Mouse (Mus musculus): ENCODE results near the gene Col4a3bp. TPM values are rescaled to one million over a fixed set of nuclear protein-coding genes. Genes with fewer than 3 reads are reported as not detected.

The Col4a3bp gene
- polyA plus RNA-seq, 1 experiment: 13.9 TPM

DNA sequence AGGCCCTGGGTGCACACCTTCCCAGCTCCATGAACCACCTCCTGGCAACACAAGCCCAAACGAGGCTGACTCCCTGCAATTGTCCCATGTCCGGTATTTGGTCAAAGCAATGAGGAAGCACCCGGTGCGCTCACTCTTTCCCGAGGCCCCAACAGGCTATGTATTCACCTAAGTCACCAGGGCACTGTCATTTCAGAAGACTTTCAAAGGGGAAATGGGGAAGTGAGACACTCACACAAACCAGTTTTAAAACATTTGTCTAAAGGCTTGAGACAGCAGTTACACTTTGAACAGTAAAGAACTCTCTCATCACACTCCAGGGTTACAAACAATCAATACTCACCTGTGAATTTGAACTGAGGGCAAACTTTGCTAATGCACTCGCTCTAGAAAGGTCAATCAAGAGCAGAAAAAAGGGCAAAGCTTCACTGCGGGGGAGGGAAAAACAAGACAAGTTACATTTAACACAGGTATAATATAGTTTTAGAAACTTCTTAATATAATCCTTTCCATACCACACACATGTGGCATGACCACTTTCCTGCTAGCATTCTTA lies 122.1 kb downstream of the Col4a3bp start:
- Histone ChIP-seq H3K36me3 (ENCODE audit: control insufficient read depth, insufficient read depth) (peaks cover 97% of the 10 kb centered on the region), H3K27me3 (ENCODE audit: control insufficient read depth, insufficient read depth, insufficient read length) (no peaks in the 10 kb centered on the region), H3K4me3 (ENCODE audit: insufficient read depth, poor library complexity, severe bottlenecking) (no peak overlapping the region), H3ac (ENCODE audit: control insufficient read depth, insufficient read length, low read depth) (no peak overlapping the region), H3K79me3 (ENCODE audit: low read depth) (peaks cover 70% of the 10 kb centered on the region), H3K79me2 (ENCODE audit: control insufficient read depth, insufficient read depth) (peaks cover 98% of the 10 kb centered on the region)
- no peak for TF ChIP-seq MYOG (IDR thresholded peaks at IDR 0.05; ENCODE audit: control insufficient read depth, extremely low read depth, insufficient read length)
- TF ChIP-seq CTCF (IDR thresholded peaks at IDR 0.05; ENCODE audit: control insufficient read depth, insufficient read depth, insufficient read length): no peak
- no peak for TF ChIP-seq MAX (IDR thresholded peaks at IDR 0.05)
- no peak for TF ChIP-seq MYOD1 (IDR thresholded peaks at IDR 0.05; ENCODE audit: control insufficient read depth, insufficient read length, low read depth)
- TF ChIP-seq CEBPB (IDR thresholded peaks at IDR 0.05; ENCODE audit: low read depth): no peak
- no peak for TF ChIP-seq USF1 (IDR thresholded peaks at IDR 0.05; ENCODE audit: low read depth)
- TF ChIP-seq FOSL1 (IDR thresholded peaks at IDR 0.05; ENCODE audit: insufficient read depth, low read length, poor library complexity, severe bottlenecking): no peak

- H3K27me3 ChIP-seq (ENCODE audit: control insufficient read depth, insufficient read depth, insufficient read length): no peaks in the 10 kb centered on the region
- H3K4me3 ChIP-seq (ENCODE audit: insufficient read depth, poor library complexity, severe bottlenecking): peak overlapping the region; percentile 68
- H3K79me3 ChIP-seq (ENCODE audit: low read depth): peaks cover 54% of the 10 kb centered on the region
- TF ChIP-seq MYOG (IDR thresholded peaks at IDR 0.05; ENCODE audit: control insufficient read depth, extremely low read depth, insufficient read length) (no peak), CTCF (IDR thresholded peaks at IDR 0.05; ENCODE audit: control insufficient read depth, insufficient read depth, insufficient read length) (no peak), FOSL1 (IDR thresholded peaks at IDR 0.05; ENCODE audit: insufficient read depth, low read length, poor library complexity, severe bottlenecking) (no peak), MAX (IDR thresholded peaks at IDR 0.05) (no peak), USF1 (IDR thresholded peaks at IDR 0.05; ENCODE audit: low read depth) (no peak), MYOD1 (IDR thresholded peaks at IDR 0.05; ENCODE audit: control insufficient read depth, insufficient read length, low read depth) (no peak), CEBPB (IDR thresholded peaks at IDR 0.05; ENCODE audit: low read depth) (no peak)
- peaks cover 56% of the 10 kb centered on the region for H3K79me2 ChIP-seq (ENCODE audit: control insufficient read depth, insufficient read depth)
- peak overlapping the region; percentile 91 for H3ac ChIP-seq (ENCODE audit: control insufficient read depth, insufficient read length, low read depth)
- H3K36me3 ChIP-seq (ENCODE audit: control insufficient read depth, insufficient read depth): peaks cover 42% of the 10 kb centered on the region
These were observed 127.6 kb downstream of the Col4a3bp start for GRCm38 (mm10) chr13:96670019-96670405.

DNA sequence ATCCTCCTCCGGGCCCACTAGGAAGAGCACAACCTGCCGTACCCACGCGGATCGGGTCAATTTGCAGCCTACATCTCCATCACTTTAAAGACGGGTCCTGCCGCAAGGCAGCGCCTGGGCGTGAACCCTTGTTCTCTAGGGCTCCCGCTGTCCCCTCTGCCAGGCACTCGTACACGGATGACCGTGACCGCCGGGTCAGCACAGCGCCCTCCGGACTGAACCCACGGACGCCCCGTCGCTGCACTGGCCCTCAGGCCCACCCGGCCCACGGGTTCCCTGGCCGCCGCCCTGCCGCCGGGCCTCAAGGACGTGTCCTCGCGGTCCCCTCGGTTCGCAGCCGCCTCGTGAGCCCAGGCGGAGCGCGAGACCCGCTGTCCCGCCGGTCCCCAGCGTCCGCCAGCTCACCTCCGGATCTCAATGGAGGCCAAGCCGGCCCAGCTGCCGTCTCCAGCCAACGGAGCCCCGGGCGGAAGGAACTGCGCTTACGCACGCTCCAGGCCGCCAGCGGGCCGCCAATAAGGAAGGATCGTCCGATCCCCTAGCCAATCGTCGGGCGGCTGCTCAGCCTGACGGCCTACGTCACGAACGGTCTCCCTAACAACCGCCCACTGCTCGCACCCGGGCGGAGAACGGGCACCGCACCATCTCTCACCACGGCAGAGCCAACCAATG lies 128.1 kb downstream of the Col4a3bp start, which contains the start of gene Hmgcr:
TSS of gene Hmgcr (minus strand) at position 531 of the 672 bp plus-strand sequence.
- TF ChIP-seq MAX (IDR thresholded peaks at IDR 0.05) (peak; percentile 70), MYOD1 (IDR thresholded peaks at IDR 0.05; ENCODE audit: control insufficient read depth, insufficient read length, low read depth) (no peak)
- H3K27me3 ChIP-seq (ENCODE audit: control insufficient read depth, insufficient read depth, insufficient read length): no peaks in the 10 kb centered on the region
- H3K4me3 ChIP-seq (ENCODE audit: insufficient read depth, poor library complexity, severe bottlenecking): peak within 1 kb of the TSS; percentile 68
- peak within 1 kb of the TSS; percentile 91 for H3ac ChIP-seq (ENCODE audit: control insufficient read depth, insufficient read length, low read depth)
- H3K36me3 ChIP-seq (ENCODE audit: control insufficient read depth, insufficient read depth): peaks cover 37% of the 10 kb centered on the region
- peaks cover 51% of the 10 kb centered on the region for H3K79me2 ChIP-seq (ENCODE audit: control insufficient read depth, insufficient read depth)
- peaks cover 49% of the 10 kb centered on the region for H3K79me3 ChIP-seq (ENCODE audit: low read depth)

DNA sequence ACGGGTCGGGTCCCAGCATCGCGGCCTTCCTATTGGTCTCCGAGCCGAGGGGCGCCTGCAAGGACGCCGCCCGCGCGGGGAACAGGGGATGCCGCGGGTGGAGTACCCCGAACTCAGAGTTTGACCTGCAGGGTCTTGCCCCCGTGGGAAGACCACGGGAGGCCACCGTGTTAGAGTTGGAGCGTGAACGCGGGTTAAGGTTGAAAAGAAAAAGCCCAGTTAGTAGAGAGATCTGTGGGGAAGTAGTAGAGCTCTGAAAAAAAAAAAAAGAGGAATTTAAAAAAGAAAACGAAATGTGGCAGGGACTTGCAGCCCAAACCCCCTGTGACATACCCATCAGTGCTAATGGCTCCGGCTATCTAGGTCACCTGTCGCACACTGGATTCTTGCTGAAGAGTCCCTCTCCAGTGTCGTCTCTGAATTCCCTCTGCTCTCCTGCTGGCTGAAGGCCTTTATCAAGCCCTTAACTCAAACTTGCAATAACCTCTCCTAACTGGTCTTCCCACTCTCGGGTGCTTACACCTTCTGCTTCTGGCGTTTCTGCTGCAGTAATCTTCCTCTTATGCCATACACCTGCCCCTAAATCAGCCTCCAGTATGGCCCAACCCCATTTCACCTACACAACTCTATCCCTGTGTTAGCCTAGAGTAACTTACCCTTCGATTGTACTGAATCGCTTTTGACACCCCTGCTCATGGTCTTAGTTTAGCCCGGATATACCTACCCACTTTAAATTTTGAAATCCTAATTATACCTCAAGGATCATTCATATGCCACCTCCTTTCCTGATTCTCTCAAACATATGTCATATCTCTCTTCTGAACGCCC lies 128.9 kb downstream of the Col4a3bp start:
- Histone ChIP-seq H3K4me3 (ENCODE audit: insufficient read depth, poor library complexity, severe bottlenecking) (no peak overlapping the region), H3ac (ENCODE audit: control insufficient read depth, insufficient read length, low read depth) (no peak overlapping the region), H3K79me2 (ENCODE audit: control insufficient read depth, insufficient read depth) (peaks cover 43% of the 10 kb centered on the region), H3K79me3 (ENCODE audit: low read depth) (peaks cover 41% of the 10 kb centered on the region), H3K36me3 (ENCODE audit: control insufficient read depth, insufficient read depth) (peaks cover 29% of the 10 kb centered on the region), H3K27me3 (ENCODE audit: control insufficient read depth, insufficient read depth, insufficient read length) (no peaks in the 10 kb centered on the region)
- TF ChIP-seq CTCF (IDR thresholded peaks at IDR 0.05; ENCODE audit: control insufficient read depth, insufficient read depth, insufficient read length) (no peak), MYOG (IDR thresholded peaks at IDR 0.05; ENCODE audit: control insufficient read depth, extremely low read depth, insufficient read length) (no peak), USF1 (IDR thresholded peaks at IDR 0.05; ENCODE audit: low read depth) (no peak), MAX (IDR thresholded peaks at IDR 0.05) (no peak), MYOD1 (IDR thresholded peaks at IDR 0.05; ENCODE audit: control insufficient read depth, insufficient read length, low read depth) (no peak), CEBPB (IDR thresholded peaks at IDR 0.05; ENCODE audit: low read depth) (no peak)

- TF ChIP-seq USF1 (IDR thresholded peaks at IDR 0.05; ENCODE audit: low read depth): no peak
- TF ChIP-seq MYOD1 (IDR thresholded peaks at IDR 0.05; ENCODE audit: control insufficient read depth, insufficient read length, low read depth): no peak
- TF ChIP-seq CEBPB (IDR thresholded peaks at IDR 0.05; ENCODE audit: low read depth): no peak
- no peak for TF ChIP-seq MYOG (IDR thresholded peaks at IDR 0.05; ENCODE audit: control insufficient read depth, extremely low read depth, insufficient read length)
- TF ChIP-seq FOSL1 (IDR thresholded peaks at IDR 0.05; ENCODE audit: insufficient read depth, low read length, poor library complexity, severe bottlenecking): no peak
- no peak for TF ChIP-seq CTCF (IDR thresholded peaks at IDR 0.05; ENCODE audit: control insufficient read depth, insufficient read depth, insufficient read length)
- TF ChIP-seq MAX (IDR thresholded peaks at IDR 0.05): no peak
- H3K4me3 ChIP-seq (ENCODE audit: insufficient read depth, poor library complexity, severe bottlenecking): no peak overlapping the region
These were observed 129.5 kb downstream of the Col4a3bp start for GRCm38 (mm10) chr13:96671906-96672234.

More at GRCm38 (mm10) chr13:96671906-96672234, 129.5 kb downstream of the Col4a3bp start:
- Histone ChIP-seq H3K36me3 (ENCODE audit: control insufficient read depth, insufficient read depth) (peaks cover 23% of the 10 kb centered on the region), H3K27me3 (ENCODE audit: control insufficient read depth, insufficient read depth, insufficient read length) (no peaks in the 10 kb centered on the region), H3K79me2 (ENCODE audit: control insufficient read depth, insufficient read depth) (peaks cover 38% of the 10 kb centered on the region), H3ac (ENCODE audit: control insufficient read depth, insufficient read length, low read depth) (no peak overlapping the region), H3K79me3 (ENCODE audit: low read depth) (peaks cover 36% of the 10 kb centered on the region)
